Mouse (Mus musculus): ENCODE data around the gene Prkci. TPM values are rescaled to one million over a fixed set of nuclear protein-coding genes. Genes with fewer than 3 reads are reported as not detected.
A peak's percentile ranks its signal among the peaks of the same experiment; 100 is the strongest.

Prkci gene
- polyA plus RNA-seq, 1 experiment = 42.9 TPM

DNA sequence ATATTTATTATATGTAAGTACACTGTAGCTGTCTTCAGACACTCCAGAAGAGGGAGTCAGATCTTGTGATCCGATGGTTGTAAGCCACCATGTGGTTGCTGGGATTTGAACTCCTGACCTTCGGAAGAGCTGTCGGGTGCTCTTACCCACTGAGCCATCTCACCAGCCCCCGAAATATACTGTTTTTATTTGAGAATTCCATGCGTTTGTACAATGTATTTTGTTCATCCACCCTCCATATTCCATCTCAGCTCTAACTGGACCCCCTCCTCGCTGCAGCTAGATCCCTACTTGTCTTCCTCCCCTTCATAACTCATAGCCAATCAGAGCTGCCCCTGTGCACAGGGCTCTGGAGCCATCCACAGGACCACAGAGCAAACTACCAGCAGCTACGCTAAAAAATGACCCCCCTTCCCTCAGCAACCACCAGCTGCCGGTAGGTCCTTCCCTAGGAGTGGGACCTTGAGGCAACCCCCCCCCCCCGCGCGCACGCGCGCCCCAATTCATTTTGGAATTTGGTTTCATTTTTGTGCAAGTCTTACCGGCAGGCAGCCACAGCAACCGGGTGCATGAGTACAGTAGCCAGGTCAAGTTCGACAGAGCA, 60.6 kb downstream of the Prkci start:
- peak; percentile 32 for DNase-seq
- TF ChIP-seq POLR2A (IDR thresholded peaks at IDR 0.05; ENCODE audit: borderline replicate concordance, extremely low read depth, low read depth, low read length) = no peak
- no peak for TF ChIP-seq CTCF (IDR thresholded peaks at IDR 0.05; ENCODE audit: insufficient read depth, low read length)
- no peaks in the 10 kb centered on the region for H3K4me1 ChIP-seq (ENCODE audit: control insufficient read depth, insufficient read depth, low read length)
- WGBS = 15% methylated on average over 17 of the region's 17 CpGs
- peak overlapping the region; percentile 74 for H3K4me3 ChIP-seq (replicated peaks; ENCODE audit: extremely low read depth, low read depth, low read length)

DNA sequence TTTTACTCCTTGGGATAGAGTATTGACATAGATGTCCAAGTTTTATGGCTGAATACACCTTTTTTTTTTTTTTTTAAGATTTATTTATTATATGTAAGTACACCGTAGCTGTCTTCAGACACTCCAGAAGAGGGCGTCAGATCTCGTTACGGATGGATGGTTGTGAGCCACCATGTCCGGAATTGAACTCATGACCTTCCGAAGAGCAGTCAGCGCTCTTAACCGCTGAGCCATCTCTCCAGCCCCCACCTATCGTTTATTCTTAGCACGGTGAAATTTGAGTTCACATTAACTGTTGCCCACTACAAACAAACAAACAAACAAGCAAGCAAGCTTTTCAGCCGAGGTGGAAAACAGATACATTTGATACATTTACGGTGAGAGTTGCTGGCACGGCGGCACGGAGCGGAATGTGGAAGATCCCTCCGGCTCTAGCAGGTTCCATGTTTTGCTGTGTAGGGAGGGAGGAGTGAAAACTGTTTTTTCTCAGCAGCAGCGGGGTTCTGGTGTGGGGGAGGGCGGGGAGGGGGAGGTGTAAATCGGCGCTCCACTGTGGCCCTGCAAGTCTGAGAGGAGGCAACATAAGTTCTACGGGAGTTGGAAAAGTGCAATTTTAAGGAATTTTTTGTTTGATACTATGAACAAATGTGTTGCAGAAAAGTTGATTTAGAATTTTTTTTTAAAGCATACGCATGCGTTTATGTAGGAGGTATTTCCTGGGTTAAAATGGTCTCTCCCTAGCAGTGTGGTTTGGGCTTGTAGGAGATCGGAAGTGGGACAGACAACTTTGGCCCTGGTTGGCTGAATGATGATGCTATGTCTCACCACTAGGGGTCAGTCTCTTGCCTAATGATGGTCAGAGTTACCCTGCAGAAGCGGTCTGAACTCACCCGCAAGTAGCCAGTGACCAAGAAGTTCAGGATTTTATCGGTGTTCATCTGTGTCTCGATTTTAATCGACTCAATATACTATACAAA, 61.4 kb downstream of the Prkci start:
- whole genome bisulfite sequencing = under 1% methylated on average over 30 of the region's 30 CpGs
- peak; percentile 51 for DNase-seq

DNA sequence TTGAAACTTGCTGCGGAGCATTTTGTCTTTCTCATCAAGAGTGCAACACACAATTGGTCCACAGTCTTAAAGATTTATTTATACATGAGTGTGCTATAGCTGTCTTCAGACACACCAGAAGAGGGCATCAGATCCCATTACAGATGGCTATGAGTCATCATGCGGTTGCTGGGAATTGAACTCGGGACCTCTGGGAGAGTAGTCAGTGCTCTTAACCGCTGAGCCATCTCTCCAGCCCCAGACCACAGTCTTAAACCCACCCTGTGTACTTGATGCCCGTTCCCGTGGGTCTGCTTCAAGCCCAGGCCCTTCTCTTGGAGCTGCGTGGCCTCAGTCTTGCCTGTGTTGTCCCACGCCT, 65.2 kb downstream of the Prkci start:
- no peak for DNase-seq
- TF ChIP-seq POLR2A (IDR thresholded peaks at IDR 0.05; ENCODE audit: borderline replicate concordance, extremely low read depth, low read depth, low read length) (no peak), CTCF (IDR thresholded peaks at IDR 0.05; ENCODE audit: insufficient read depth, low read length) (no peak)
- Histone ChIP-seq H3K4me1 (ENCODE audit: control insufficient read depth, insufficient read depth, low read length) (no peaks in the 10 kb centered on the region), H3K4me3 (replicated peaks; ENCODE audit: extremely low read depth, low read depth, low read length) (no peak overlapping the region)
- 74% methylated on average over 8 of the region's 8 CpGs for WGBS

More for the DNA sequence above, 61.4 kb downstream of the Prkci start:
- TF ChIP-seq POLR2A (IDR thresholded peaks at IDR 0.05; ENCODE audit: borderline replicate concordance, extremely low read depth, low read depth, low read length) (no peak), CTCF (IDR thresholded peaks at IDR 0.05; ENCODE audit: insufficient read depth, low read length) (peak; percentile 90)
- Histone ChIP-seq H3K4me1 (ENCODE audit: control insufficient read depth, insufficient read depth, low read length) (no peaks in the 10 kb centered on the region), H3K4me3 (replicated peaks; ENCODE audit: extremely low read depth, low read depth, low read length) (peak overlapping the region; percentile 74)

DNA sequence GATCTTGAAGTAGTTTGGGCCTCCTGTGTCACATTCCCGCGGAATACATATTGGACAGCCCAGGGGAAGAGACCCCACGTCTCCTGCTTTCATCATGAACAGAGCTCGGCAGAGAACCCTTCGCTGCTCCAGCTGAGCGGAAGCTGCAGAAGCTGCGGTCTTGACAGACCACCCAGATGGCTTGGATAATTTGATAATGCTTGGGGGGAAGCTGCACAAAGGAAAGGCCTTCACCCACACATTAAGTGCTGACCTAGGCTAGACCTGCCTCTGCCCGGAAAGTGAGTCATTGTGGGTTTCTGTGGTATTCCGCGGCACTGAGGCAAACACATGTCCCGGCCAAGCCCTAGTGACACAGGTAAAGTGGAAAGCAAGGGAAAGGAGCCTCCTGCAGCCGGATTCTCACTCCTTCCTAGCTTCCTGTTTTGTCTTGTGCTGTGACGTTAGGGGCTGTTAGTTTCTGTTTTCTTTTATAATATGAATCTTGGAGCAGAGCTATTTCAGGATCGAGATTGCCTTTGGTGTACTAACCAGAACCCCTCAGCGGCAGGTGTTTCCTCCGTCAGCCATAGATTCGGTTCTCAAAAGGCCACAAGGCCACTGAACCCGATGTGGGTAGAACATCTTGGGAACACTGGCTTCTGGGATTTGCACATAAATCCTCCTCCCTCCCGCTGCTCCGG, 65.7 kb downstream of the Prkci start:
- Histone ChIP-seq H3K4me3 (replicated peaks; ENCODE audit: extremely low read depth, low read depth, low read length) (no peak overlapping the region), H3K4me1 (ENCODE audit: control insufficient read depth, insufficient read depth, low read length) (no peaks in the 10 kb centered on the region)
- no peak for DNase-seq
- WGBS = 48% methylated on average over 20 of the region's 20 CpGs
- TF ChIP-seq POLR2A (IDR thresholded peaks at IDR 0.05; ENCODE audit: borderline replicate concordance, extremely low read depth, low read depth, low read length) = no peak
- TF ChIP-seq CTCF (IDR thresholded peaks at IDR 0.05; ENCODE audit: insufficient read depth, low read length) = no peak

DNA sequence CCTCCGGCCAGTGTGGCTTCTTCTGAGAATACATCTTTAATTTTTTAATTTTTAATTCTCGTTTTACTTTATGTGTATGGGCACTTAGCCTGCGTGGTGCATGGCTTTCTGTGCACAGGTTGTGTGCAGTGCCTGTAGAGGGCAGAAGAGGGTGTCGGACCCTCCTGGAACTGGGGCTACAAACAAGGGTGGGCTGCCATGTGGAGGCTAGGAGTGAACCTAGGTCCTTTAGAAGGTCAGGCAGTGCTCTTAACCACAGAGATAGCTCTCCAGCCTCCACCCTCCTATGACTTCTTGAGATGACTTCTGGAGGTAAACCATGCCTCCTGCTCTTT, 66.2 kb downstream of the Prkci start:
- Histone ChIP-seq H3K4me1 (ENCODE audit: control insufficient read depth, insufficient read depth, low read length) (no peaks in the 10 kb centered on the region), H3K4me3 (replicated peaks; ENCODE audit: extremely low read depth, low read depth, low read length) (no peak overlapping the region)
- DNase-seq = no peak
- 65% methylated on average over 4 of the region's 4 CpGs for WGBS
- TF ChIP-seq POLR2A (IDR thresholded peaks at IDR 0.05; ENCODE audit: borderline replicate concordance, extremely low read depth, low read depth, low read length) = no peak
- TF ChIP-seq CTCF (IDR thresholded peaks at IDR 0.05; ENCODE audit: insufficient read depth, low read length) = peak; percentile 45

DNA sequence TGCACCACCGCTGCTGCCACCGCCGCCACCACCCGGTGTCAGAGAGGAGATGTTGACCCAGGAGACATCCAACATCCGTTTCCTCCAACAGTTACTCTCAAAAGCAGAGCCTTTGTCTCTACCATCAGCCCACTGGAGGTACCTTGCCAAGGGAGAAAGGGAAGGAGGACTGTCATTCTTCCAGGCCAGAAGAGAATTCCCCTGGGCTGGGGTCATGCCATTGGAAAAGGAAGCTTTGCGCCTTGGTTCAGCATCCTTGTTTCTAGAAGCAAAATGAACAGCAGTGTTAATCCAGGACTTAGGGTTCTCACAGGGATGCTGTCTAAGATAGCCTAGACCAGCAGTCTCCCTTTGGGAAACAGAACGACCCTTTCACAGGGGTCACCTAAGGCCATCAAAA, 66.8 kb downstream of the Prkci start:
- DNase-seq = no peak
- no peaks in the 10 kb centered on the region for H3K4me1 ChIP-seq (ENCODE audit: control insufficient read depth, insufficient read depth, low read length)
- no peak overlapping the region for H3K4me3 ChIP-seq (replicated peaks; ENCODE audit: extremely low read depth, low read depth, low read length)
- no peak for TF ChIP-seq POLR2A (IDR thresholded peaks at IDR 0.05; ENCODE audit: borderline replicate concordance, extremely low read depth, low read depth, low read length)
- TF ChIP-seq CTCF (IDR thresholded peaks at IDR 0.05; ENCODE audit: insufficient read depth, low read length) = no peak
- WGBS = 69% methylated on average over 7 of the region's 7 CpGs

DNA sequence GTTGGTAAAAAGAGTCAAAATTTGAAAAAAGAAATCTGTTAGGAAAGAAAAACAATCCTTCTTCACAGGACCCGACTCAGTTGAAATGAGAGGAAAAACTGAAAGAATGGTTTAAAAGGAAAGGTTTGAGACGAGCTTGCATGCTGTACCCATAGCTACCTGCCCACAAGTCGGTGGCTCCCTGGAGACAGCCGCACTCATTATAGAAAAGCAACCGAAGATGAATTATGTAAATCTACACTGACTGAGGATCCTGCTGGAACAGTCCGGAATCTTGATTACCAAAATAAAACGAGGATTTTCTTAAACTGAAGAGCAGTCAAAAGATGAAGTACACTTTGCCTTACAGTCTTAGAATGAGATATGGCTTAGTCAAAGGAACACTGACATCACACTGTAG, 72.9 kb downstream of the Prkci start:
- WGBS = 83% methylated on average over 7 of the region's 7 CpGs
- H3K4me1 ChIP-seq (ENCODE audit: control insufficient read depth, insufficient read depth, low read length) = no peaks in the 10 kb centered on the region
- no peak for DNase-seq
- no peak for TF ChIP-seq CTCF (IDR thresholded peaks at IDR 0.05; ENCODE audit: insufficient read depth, low read length)
- no peak for TF ChIP-seq POLR2A (IDR thresholded peaks at IDR 0.05; ENCODE audit: borderline replicate concordance, extremely low read depth, low read depth, low read length)
- H3K4me3 ChIP-seq (replicated peaks; ENCODE audit: extremely low read depth, low read depth, low read length) = no peak overlapping the region

DNA sequence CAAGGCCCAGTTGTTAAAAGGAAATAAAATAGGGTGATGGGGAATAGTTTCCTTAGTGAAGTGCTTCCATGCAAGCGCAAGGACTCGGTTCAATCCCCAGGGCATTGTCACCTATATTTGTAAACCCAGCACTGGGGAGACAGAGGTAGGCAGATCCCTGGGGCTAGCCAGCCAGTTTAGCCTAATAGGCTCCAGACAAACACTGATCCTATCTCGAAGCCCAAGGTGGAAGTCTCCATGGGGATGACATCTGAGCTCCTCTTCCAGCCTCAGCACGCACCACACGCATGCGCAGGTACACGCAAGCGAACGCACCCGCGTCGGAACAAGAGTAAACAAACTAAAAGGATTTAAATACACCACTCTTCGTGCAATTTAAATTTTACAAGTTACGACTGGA, 76.3 kb downstream of the Prkci start:
- 89% methylated on average over 14 of the region's 14 CpGs for WGBS
- Histone ChIP-seq H3K4me3 (replicated peaks; ENCODE audit: extremely low read depth, low read depth, low read length) (no peak overlapping the region), H3K4me1 (ENCODE audit: control insufficient read depth, insufficient read depth, low read length) (peaks cover 9% of the 10 kb centered on the region)
- no peak for DNase-seq
- TF ChIP-seq POLR2A (IDR thresholded peaks at IDR 0.05; ENCODE audit: borderline replicate concordance, extremely low read depth, low read depth, low read length) (no peak), CTCF (IDR thresholded peaks at IDR 0.05; ENCODE audit: insufficient read depth, low read length) (no peak)

DNA sequence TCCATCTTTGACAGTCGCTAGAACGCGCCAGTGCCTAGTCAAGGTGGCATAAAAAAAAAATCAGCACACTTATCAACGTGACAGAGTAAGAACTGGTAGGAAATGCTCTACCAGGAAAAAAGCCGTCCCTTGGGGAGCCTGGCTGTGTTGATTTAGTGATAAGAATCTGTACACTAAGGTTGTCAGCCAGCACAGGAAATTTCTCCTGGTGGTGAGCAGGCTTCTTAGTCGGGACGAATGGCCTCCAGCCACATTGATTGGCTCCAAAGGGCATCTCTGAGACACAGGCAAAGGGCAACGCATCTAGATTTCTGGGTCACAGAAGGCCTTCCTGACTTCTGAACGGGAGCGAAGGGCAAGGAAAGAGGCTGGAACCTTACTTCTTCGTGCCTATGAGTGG, 80.3 kb downstream of the Prkci start:
- no peak for DNase-seq
- TF ChIP-seq CTCF (IDR thresholded peaks at IDR 0.05; ENCODE audit: insufficient read depth, low read length) (no peak), POLR2A (IDR thresholded peaks at IDR 0.05; ENCODE audit: borderline replicate concordance, extremely low read depth, low read depth, low read length) (no peak)
- WGBS = 39% methylated on average over 11 of the region's 11 CpGs
- Histone ChIP-seq H3K4me1 (ENCODE audit: control insufficient read depth, insufficient read depth, low read length) (peaks cover 9% of the 10 kb centered on the region), H3K4me3 (replicated peaks; ENCODE audit: extremely low read depth, low read depth, low read length) (no peak overlapping the region)
